Mouse (Mus musculus) ZHBTc4 (cell line): Measurements from ENCODE around the gene Ifngr1.
A peak's percentile ranks its signal among the peaks of the same experiment; 100 is the strongest.

Experiments
- DNase-seq: peaks from one replicate; pipeline ENCODE4 v3.0.0-alpha.2; 2011; ENCODE audit warnings: low read depth, low spot score

Gene Ifngr1

DNA sequence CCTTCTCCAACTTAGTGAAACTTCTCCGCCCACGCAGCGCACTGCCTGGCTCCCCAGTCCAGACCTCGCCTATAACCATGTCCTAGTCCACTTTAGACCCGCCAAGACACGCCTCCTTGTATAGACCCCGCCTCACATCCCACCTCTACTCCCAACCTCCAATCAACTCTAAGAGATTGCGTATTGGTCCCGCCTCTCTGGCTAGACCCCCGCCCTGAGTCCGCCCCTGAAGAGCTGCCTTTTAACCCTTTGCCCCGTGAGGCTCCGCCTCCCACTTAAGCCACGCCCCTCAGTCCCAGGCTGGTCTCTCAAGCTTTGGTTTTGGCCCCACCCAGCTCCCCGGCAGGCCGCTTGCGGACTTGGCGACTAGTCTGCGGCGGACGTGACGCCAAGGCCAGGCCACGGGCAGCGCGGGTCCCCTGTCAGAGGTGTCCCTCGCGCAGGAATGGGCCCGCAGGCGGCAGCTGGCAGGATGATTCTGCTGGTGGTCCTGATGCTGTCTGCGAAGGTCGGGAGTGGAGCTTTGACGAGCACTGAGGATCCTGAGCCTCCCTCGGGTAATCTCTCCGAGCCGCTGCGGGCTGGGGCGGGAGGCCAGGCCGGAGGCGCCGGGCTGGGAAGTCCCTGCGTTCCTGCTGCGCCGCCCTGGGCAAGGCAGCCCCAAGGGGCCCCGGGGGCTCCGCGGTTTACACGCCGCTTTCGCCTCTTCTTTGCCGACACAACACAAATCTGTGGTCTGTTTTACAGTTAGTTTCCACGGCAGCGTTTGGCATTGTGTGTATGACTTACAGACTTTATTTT, at the start of gene Ifngr1:
Ifngr1 (plus strand) TSS at position 309 of the 801 bp plus-strand sequence.
- peak; percentile 99 for DNase-seq

DNA sequence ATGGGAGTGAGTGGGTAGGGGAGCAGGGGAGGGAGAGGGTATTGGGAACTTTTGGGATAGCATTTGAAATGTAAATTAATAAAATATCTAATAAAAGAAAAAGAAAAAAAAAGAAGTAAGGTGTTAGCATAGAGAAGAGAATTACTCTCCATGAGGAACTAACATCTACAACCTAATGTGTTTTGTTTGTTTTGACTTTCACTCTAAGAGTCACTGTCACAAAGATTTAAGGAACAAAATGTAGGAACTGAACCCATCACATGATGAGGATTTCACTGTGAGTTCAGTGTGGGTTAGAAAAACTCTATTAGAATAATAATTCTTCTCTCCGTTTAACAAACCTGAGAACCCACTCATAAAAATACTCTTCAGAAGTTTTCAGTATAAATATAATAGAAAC, 44.9 kb upstream of the Ifngr1 start:
- DNase-seq = no peak

DNA sequence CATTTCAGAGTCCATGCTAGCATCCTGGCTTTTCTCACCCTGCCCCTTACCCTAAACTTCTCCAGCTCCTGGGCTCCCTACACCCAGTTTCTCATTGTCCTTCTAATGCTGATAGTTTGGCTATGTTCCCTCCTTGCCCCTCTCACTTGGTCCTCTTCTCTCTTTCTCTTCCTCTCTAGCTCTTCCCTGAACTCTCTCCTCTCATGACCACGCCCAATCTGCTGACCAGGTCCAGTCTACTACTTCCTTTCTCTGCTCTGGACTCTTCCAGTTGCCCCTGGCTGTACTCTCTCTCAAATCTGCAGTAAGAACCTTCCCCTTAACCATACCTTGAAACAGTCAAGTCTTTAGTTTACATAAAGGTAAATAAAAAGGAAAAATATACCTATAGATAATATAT, 43.7 kb upstream of the Ifngr1 start:
- no peak for DNase-seq

DNA sequence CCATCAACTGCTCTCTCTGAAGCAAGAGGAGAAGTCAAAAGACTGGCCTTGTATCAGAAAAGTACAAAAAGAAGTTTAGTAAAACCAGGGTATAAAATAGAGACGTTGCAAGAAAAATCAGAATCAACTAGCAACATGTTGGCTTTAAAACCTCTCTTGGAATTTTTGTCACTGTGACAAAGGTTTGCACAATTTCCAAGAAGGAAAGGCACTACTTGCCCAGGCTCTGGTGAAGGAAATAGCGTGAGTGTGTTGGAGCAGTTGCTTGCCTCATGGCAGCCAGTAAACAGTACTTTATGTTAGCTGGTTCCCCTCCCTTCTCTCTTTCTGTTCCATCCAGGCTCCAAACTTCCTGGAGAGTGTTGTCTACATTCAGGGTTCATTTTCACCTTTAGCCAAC, 43.3 kb upstream of the Ifngr1 start:
- no peak for DNase-seq

DNA sequence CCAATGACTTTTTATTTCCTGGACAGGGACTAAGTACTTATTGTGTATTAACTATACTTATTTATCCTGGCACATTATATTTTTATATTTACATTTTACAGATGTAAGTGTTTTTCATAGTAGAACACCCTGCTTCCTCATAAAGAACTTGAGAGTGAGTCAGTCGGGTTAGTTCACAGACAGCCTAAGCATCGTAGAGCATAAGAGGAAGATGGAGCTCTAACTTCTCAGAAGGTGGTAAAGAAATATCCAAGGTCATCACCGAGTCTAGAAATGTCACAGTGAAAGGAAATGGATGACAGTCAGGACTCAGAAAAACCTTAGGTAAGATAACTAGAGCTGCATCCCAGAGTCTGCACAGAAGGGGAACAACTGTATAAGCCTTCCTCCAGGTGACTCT, 40.2 kb upstream of the Ifngr1 start:
- no peak for DNase-seq

DNA sequence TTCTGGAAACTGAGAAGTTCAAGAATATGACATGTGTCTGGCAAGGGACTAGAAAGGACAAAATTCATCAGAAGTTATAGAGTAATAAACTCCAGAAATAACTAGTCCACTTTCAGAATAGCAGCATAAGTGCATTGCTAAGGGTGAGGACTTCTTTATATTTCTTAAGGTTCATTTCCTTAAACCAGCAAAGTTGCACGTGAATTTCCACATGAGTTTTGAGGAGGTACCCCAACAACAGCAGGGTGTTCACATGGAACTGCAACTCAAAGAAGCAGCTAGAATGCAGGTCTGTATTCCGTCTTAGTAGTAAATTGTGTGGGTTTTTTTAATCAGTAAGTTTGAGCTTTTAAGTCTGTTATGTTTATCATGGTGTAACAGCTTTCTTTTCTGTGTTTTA, 37.9 kb upstream of the Ifngr1 start:
- no peak for DNase-seq

DNA sequence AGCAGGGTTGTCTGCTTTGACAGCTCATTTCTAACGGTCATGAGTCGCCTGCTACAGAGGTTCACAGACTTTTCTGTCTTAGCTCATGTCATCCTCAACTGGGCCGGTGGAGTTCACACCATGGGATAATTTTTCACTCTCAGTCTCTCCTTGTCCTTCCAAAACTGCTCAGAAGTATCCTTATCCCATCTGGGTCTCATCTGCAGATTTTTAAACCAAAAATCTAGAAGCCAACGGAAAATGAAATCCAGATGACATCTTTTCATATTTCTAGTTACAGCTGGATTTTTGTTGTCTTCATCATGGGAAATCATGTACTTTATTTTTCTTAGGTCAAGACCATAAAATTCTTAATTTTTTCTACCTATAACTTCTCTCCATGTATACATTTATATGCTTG, 34.1 kb upstream of the Ifngr1 start:
- DNase-seq = no peak

DNA sequence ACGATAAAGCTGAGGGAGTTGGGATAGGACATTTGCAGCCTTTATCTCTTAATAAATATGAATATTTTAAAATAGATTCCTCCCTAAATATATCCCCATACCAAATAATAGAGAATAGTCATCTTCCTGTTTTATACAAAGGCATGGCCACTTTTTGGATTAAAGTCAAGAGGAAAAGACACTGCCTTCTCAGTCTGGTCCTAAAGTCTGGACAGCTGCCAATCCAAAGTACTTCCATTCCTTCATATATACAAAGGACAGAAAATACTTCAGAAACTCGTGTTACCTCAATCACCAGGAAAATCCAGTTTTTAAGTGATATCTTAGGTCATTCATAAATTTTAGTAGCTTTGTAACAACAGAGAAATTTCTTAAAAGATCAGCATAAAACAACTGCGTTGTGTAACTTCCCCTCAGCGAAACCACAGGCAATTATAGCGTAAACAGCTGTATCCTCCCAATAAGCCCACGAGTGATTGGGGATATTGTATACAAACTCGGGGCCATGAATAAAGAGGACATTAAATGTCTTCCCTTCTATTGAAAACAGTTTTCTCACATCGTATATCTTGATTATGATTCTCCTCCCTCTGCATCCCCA, 32.1 kb upstream of the Ifngr1 start:
- no peak for DNase-seq

DNA sequence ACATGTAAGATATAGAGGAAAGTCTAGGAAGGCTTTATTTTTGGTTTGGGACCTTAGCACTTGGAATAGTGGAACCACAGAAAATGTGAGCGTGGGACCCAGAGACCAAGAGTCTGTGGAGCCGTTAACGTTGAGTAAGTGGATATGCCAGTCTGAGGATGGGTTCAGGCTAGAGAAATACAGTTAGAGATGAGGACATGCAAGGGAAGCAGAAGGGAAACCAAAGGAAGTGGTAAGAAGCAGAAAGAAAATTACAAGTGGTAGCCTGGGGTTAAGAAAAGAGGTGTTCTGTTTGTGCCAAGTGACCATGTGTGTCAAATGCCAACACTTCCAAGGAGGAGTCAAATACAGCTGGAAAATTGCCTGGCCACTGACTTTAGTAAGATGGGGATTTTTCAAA, 29.2 kb upstream of the Ifngr1 start:
- no peak for DNase-seq

DNA sequence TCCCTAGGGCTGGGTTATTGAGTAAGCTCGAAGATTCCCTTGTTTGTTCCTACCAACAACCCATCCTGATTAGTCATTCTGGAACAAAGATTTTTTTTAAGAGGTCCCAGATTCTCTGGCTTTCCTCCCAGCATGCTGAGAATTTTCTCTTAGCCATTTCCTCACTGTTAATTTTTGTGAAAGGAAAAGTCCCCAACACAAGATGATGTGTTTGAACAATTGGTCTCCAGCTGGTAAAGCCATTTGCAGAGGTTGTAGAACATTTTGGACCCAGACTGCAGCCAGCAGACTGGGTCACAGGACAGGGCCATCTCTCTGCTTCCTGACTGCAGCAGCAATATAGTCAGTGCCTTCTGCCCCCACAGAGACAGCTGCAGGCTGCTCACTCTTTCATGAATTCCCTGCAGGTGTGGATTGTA, 28.3 kb upstream of the Ifngr1 start:
- no peak for DNase-seq

DNA sequence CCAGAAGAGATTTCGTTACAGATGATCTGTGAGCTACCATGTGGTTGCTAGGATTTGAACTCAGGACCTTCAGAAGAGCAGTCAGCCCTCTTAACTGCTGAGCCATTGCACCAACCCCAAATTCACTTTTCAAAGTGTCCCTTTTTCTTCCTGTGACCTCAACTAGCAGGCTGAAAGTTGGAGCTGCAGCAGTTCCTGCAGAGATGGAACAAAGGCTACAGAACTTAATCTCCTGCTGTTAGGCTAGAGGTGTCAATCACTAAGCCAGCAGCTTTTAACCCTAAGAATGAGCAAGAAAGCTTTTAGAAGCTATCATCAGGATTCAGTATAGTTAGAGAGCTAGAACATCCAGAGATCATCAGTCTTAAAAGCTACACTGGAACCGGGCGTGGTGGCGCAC, 24.3 kb upstream of the Ifngr1 start:
- DNase-seq = peak; percentile 47

DNA sequence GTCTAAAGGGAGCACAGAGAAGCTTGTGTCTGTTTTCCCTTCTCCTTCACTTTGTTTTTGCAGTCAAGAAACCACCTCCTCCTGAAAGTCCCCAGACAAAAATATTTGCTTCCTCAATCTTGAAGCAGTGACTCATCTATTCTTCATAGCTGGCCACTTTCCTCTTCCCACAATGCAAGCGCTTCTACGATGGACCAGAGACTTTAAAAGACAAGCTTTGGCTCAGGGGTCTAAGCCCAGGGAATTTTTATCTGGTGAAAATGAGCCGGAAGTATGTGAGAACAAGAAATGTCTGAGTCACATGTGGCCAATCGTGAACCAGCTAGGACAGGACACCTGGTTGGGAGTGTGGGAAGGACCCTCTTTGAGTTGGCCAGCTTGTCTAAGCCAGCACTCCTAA, 21.5 kb upstream of the Ifngr1 start:
- no peak for DNase-seq

DNA sequence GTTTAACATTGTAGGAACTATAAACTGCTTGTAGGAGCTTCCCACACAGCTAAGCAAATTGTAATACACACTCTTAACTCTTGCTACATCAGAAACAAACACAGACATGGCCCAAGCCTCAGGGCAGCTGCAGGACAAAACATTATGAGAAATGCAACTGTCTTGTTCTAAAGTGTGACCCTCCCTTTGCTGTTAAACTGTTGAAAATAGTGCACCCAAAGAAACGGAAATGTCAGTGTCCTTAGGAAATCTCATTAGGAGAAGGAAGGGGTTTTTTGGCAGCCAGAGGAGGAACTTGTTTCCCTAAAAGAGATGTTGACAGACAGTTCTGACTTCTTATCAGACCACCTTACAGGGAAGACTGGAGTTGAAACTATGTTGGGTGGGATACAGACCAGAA, 21.0 kb upstream of the Ifngr1 start:
- DNase-seq = no peak

DNA sequence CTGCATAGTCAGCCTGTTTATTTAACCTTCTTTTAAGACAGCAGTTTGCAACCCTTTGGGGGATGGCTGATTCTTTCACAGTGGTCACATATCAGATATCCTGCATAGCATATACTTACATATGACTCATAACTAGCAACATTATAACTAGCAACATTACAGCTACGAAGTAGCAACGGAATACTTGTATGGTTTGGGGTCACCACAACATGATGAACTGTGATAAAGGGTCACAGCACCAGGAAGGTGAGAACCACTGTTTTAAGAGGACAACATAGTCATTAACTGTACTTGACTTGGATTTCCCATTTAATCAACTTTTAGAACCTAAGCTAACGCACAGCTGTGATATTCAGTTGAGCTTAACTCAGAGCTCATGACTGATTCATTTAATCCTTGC, 14.2 kb upstream of the Ifngr1 start:
- DNase-seq = no peak

DNA sequence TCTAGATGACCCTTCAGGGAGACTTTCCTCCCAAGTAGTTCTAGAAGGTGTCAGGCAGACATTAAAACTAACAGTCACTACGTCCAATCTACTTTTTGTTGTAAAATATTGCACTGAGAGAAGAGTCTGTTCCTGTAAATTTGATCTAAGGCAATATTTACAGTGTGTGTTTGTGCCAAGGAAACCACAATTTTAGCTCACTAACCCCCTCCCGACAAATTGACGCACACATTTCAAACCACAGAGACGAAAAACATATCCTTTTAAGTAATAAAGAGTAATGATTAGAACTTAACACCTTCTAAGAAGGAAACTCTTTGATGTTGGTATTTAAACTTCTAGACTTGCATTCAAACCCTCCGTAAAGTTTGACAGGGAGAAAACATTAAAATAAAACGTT, 13.7 kb upstream of the Ifngr1 start:
- no peak for DNase-seq

DNA sequence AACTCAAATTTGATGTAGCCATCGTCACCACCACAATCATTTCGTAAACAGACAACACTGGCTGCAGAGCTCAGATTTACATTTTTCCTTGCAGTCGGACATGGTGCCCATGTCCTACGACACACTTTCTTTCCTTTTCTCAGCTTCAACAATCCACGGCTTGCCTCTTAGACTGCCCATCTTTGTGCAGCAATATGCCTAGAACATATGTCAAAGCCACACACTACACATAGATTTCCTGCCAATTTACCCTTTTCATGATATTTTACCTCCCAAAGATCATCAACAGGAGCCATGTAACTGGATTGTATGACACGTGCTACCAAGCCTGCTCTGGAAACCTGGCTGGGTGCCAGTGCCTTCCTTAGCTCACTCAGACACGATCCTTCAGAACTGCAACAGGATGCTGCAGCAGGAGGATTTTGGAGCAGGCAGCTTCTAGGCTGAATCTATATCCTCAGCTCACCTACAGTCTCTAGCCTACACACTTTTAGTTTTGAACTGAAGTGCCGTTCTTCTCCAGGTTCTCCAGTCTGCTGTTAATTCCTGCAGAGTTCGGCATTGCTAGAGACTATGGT, 13.3 kb upstream of the Ifngr1 start:
- DNase-seq = no peak

DNA sequence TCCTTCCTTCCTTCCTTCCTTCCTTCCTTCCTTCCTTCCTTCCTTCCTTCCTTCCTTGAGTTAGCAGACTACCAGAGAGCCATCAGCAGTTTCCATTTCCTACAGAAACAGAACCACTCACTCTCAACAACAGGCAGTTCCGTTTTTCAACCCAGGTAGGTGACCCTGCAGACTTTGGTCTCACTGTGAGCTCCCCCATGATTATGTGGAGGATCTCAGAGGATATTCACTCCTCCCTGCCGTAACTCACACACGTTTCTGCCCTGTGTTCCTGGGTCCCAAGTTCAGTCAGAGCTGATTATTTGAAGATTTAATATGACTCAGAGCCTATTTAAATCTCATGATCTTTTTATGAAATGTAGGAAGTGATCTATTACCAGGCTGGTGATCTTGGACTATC, 11.1 kb upstream of the Ifngr1 start:
- DNase-seq = no peak

DNA sequence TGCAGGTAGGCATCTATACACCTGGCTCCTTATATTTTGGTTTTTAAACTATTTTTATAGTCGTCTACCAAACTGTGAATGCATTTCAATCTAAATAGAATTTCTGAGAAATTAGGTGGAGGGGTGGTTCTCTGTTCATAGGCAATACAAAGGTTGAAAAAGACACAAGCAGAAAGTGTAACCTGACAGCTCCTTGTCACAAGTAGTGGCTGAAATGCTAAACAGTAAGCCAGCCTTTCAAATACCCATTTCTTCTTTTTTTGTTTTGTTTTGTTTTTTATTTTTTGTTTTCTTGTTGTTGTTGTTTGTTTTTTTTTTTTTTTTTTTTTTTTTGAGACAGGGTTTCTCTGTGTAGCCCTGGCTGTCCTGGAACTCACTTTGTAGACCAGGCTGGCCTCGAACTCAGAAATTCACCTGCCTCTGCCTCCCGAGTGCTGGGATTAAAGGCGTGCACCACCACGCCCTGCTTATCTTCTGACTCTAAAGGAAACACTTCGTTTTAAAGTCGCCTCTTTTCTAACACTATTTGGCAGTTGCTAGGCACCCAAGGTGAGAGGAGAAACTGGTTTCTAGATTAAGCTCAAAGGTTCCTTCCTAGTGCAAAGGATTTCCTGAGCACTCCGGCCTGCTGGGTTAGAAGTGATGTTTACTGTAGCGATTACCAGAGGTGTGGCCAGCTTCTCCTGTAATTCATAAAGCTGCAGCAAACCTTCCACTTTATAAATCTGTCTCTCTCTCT, 9.7 kb upstream of the Ifngr1 start:
- DNase-seq = no peak

DNA sequence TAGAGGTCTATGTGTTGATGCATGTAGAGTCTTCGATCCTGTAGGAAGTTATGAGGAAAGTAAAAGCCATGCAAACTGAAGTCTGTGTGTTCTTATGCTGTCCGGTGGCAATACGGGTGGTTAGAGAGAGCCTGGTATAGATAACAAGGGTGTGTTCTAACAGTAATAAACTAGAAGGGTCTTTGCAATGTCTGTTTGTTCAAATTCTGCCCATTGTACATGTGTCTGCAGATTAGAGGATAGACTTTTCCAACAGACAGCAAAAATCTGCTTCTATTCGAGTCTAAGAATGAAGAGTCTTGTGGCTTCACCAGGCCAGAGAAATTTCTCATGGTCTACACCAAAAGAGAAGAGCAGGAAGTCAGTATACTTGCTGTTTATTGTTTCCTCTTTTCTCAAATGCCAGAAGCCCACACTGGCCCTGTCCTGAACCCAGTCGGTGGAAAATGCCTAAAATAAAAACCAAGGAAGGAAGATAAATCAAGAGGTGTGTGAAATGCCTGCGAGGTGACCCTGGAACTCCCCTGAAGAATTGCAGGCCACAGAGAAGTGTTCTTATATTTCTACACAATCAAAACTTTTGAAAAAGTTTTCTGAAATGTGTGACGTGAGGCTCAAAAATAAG, 8.8 kb upstream of the Ifngr1 start:
- no peak for DNase-seq

DNA sequence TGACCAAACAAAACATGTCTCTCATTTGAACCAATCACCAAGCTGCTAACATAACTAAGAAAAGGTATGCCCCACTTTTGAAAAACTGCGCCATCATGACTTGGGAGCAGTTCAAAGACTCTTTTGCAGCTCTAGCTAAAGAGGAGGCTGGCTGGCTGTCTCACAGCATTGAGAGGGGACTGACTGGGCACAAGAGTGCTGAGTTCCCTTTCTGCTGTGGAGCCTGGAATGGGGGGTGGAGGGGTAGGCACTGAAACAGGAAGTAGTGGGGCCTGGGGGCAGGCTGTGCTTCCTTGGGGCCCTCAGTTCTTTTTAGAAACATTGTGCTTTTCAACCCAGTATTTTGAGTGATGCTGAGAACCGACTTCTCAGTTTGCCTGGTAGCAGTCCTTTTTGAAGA, 7.7 kb upstream of the Ifngr1 start:
- DNase-seq = no peak

DNA sequence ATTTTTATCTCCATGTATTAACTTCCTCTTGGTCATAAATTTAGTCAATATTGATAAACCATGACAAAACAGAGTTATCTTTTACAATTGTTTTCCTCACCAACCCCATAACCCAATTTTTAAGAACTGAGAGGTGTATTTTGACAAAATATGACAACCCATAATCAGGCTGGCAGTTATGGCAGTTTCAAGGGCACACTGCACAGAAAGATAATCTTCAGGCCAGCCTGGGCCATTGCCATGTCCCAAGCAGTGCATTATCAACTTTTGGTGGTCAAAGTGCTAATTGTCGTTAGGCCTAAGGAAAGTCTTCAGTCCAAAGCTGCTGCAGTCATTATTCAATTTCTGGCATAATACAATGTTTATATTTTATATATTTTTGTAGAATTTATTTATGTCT, 6.9 kb upstream of the Ifngr1 start:
- DNase-seq = no peak

DNA sequence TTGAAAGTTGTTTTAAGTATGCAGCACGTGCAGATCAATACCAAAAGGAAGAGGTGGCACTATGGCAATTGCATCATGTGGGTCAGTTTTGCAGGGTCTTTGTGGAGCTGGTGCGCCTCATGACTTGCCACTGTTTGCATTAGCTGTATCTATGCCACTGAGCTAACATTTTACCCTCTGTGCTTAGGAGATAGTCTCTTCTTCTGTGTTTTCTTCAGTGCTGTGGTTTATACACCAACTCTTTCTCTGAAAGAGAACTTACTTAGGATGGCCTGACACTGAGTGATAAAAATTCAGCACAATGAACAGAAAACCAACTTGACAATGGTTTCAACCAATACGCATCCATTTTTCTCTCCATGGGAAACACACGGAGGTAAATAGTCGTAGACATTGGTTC, 5.9 kb upstream of the Ifngr1 start:
- no peak for DNase-seq
